Mouse (Mus musculus): Measurements from ENCODE around the gene Pip5kl1.

Gene Pip5kl1

GRCm38 (mm10) chr2:32582830-32583799, 8.5 kb downstream of the Pip5kl1 start:
- peak; percentile 68 to 71 for DNase-seq (ENCODE audit: low spot score in 2 of 2)

DNA sequence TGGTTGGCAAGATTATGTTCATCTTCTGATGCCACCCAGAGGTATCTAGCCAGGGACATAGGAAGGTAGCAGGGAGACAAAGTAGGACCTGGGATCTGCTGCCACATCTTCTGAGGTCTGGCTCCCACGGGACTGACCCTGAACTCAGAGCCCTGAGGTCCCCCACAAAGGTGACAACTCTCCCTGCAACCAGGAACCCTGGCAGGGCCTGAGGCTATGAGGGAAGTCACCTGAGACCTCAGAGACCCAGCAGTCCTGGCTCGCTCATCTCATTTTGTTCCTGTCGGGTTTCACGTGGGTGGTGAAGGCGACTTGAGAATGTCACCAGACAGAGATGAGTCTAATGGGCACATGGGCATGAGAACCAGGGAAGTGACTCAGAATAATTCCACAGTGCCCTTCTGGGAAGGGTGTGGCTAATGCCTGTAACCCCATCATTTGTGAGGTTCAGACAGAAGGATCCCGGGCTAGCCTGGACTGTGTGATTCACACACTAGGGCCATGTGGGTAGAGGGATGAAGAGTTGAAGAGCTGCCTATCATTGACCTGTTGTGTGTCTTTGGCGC, 10.6 kb downstream of the Pip5kl1 start:
- no peak for DNase-seq (ENCODE audit: low spot score in 2 of 2)

- DNase-seq (ENCODE audit: low spot score in 2 of 2) = peak; percentile 88 to 90
Observed at GRCm38 (mm10) chr2:32586871-32587351, 12.3 kb downstream of the Pip5kl1 start, which contains the start of gene St6galnac4. Gene St6galnac4 (plus strand): TSS chr2:32587095.

DNA sequence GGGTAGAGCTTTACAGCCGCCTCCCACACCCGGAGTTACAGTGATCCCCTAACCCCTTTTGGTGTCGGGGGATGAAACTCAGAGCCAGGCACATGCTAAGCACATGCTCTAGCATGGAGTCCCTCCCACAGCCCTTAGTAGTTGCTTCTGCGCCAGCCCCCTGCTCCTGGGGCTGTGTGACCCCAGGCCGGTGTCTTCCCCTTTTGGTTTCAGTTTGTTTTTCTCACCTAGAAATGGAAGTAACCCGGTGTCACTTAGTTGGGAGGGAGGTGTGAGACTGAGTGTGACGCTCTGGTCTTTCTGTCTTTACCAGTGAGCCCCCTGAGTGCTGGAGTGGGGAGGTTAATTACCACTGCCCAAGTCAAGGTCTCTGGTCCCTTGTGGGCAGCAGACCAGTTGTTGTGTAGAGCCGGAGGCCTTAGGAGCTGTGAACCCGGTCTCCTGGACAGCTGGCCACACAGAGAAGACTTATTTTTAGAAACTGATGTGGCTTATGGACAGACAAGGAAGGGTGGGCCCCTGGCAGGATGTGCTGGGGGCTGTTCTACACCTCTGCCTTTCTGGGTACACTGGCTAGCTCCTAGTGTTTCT, 13.2 kb downstream of the Pip5kl1 start:
- DNase-seq (ENCODE audit: low spot score in 2 of 2) = peak; percentile 76

DNA sequence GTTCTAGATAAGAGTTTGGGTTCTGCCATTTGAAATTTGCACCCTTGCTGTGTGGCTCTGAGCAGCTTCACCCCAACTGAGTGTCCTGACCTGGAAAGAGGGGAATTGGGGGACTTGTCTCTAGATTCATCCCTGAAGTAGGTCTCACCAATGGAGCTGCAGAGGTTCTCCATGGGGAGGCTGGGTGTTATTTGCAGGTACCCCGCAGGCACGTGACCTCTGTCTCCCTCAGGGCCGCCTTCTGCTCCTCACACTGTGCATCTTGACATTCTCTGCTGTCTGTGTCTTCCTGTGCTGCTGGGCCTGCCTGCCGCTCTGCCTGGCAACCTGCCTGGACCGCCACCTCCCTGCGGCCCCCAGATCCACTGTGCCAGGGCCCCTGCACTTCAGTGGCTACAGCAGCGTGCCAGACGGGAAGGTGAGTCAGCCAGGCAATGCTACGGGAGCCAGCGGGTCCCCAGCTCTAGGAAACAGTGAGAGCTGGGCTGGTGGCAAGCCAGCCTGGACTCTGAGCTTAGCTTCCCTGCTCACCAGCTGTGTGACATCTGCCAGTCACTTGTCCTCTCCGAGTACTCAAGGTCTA, 14.7 kb downstream of the Pip5kl1 start:
- DNase-seq (ENCODE audit: low spot score in 2 of 2) = no peak

GRCm38 (mm10) chr2:32590224-32590623, 15.6 kb downstream of the Pip5kl1 start:
- DNase-seq (ENCODE audit: low spot score in 2 of 2) = no peak

GRCm38 (mm10) chr2:32591249-32591648, 16.7 kb downstream of the Pip5kl1 start:
- DNase-seq (ENCODE audit: low spot score in 2 of 2) = no peak

GRCm38 (mm10) chr2:32596725-32597124, 22.1 kb downstream of the Pip5kl1 start:
- DNase-seq (ENCODE audit: low spot score in 2 of 2) = no peak

DNA sequence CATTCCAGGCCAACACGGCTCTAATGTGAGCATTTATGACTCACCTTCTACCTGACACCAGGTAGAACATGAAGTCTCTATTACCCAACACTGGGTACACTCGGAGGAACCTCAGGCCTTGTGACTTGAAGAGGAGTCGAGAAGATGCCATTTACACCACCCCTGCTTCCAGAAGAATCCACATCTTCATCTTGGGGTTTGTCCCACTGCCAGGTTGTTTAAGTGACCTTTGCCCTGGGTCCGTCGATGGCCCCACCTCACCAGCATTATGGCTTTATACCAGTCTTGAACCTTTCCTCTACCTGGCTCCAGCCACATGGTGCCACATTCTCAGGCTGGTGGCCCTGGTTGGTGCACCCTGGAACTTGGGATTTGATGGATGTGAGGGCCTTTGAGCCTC, 22.7 kb downstream of the Pip5kl1 start:
- DNase-seq (ENCODE audit: low spot score in 2 of 2) = no peak

- no peak for DNase-seq (ENCODE audit: low spot score in 2 of 2)
Observed at GRCm38 (mm10) chr2:32597699-32598098, 23.1 kb downstream of the Pip5kl1 start.

DNA sequence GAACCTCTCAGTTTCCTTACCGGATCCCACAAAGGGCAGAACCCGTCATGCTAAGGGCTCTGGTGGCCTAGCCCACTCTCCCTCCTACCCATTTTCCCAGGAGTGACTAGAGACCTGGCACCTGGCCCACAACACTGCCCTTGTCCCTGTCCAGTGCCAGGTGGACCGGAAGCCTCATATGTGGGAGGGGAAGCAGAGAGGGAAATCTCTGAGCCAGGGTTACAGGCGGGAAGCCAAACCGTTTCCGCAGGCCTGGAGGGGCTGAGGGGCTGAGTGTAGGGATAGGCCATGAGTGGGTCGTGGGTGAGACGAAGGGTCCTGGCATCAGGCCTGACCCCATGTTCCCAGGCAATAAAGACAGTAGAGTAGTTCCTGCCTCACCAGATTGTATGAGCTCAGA, 23.9 kb downstream of the Pip5kl1 start:
- DNase-seq (ENCODE audit: low spot score in 2 of 2) = no peak

- DNase-seq (ENCODE audit: low spot score in 2 of 2) = no peak
Observed at GRCm38 (mm10) chr2:32599409-32599808, 24.8 kb downstream of the Pip5kl1 start, which contains the start of gene St6galnac6. Gene St6galnac6 (plus strand): TSS chr2:32599709.

DNA sequence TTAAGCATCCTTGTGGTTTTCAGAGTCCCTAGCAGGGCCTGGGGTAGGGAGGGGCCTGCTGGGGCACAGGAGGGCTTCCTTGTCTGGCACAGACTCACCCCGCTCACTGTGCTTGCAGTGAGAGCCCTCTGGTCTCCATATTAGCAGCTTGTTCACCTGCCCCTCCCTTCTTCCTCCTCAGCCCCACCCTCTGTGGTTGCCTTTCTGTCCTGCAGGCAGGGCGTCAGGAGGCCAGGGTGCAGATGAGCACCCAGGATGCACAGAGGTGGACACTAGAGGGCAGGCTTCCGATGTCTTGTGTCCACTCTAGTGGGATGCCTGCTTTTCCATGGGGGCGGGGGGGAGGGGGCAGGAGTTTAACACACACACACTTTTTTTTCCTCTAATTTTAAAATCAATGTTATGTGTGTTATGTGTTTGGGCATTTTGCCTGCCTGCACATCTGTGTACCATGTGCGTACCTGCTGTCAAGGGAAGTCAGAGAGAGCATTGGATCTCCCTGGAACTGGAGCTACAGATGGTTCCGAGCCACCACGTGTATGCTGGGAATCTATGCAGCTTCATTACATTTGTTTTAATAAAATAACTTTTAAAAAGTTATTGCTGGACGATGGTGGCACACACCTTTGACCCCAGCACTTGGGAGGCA, 26.9 kb downstream of the Pip5kl1 start:
- DNase-seq (ENCODE audit: low spot score in 2 of 2) = peak; percentile 60

DNA sequence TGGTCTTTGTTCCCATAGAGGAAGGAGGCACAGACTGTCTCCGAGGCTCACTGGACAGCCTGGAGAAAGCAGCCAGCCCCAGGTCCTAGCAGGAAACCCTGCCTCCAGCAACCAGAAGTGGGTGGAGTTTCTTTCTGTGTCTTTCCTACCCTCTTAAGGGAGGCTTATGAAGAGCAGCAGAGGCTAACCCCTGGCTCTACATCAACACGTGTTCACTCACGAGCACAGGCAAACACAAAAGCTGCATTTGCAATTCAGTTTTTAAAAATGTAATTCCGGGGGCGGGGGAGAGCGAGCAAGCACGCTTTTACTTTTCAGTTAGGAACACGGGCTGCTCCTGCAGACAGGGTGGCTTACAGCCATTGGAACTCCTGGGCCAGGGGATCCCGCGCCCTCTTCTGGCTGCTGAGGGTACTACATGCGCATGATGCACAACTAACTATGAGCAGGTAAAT, 28.0 kb downstream of the Pip5kl1 start:
- DNase-seq (ENCODE audit: low spot score in 2 of 2) = peak; percentile 71 to 78

GRCm38 (mm10) chr2:32604631-32605030, 30.0 kb downstream of the Pip5kl1 start:
- no peak for DNase-seq (ENCODE audit: low spot score in 2 of 2)

DNA sequence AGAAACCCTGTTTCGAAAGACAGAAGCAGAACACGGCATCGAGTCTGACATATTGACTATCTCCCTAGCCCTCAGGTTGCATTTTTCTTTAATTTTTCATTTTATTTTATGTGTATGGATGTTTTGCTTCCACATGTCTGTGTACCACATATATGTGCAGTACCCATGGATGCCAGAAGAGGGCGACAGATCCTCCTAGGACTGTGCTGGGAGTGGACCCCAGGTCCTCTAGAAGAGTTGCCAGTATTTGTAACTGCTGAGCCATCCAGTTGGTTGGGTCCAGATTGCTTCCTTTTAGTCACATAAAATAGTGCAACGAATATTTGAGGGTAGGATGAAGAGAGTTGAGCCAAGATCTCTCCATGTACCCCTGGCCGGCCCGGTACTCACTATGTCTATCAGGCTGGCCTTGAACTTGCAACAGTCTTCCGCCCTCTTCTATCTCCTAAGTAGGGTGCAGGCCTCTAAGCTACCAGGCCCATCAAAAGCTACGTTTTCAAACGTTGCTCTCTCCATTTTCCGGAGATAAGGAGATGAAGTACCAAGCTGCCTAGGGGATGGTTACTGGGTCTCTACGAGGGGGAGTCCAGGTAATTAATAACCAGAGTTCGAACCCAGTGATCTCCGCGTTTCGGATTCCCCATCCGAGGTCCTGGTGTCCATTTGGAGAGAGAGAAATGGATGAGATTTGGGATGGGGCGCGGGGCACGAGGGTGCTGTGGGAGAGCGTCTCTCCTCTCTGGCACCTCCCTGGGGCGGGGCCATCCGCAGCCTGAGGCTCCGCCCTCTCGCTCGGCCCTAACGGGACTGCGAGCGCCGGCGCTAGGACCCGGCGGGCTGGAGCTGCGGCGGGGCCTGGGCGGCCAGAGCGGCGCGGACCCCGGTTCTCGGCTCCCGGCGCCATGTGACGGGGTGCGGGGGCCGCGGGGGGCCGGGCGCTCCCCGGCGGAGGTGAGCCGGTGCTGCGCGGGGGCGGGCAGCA, 31.9 kb downstream of the Pip5kl1 start:
- peak; percentile 83 to 85 for DNase-seq (ENCODE audit: low spot score in 2 of 2)

- DNase-seq (ENCODE audit: low spot score in 2 of 2) = peak in 1 of 2 experiments; percentile 54
Observed at GRCm38 (mm10) chr2:32607262-32607947, 32.8 kb downstream of the Pip5kl1 start.

DNA sequence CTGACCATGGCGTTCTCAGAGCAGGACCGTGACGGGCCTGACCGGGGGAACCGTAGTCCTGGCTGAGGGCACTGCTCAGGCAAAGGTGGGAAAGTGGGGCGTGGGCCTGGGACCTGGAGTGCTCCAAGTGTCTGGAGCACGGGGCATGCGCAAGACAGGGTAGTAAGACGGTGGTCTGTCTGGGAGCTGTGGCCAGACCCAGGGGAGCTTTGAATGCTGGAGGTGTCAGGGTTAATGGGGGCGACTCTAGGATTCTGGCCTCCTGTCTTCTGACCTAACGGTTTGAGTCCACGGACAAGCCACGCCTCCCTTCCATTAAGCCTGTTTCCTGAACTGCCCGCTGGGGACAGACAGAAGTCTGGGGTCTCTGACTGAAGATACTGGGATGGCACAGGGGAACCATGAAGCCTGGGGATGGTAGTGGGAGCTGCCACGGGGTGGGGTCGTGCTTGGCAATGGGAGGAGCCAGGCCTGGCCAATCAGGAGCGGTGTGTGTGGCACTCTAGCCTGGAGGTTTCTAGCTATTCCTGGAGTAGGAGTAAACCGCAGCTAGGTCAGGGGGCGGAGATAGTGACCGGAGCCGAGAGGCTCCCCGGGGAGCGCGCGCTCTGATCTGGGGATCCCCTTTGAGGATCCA, 33.7 kb downstream of the Pip5kl1 start:
- peak; percentile 59 to 70 for DNase-seq (ENCODE audit: low spot score in 2 of 2)
